Mouse (Mus musculus) adrenal gland, adult 8-10 months (tissue): ENCODE data around the gene Rin1. TPM values are rescaled to one million over a fixed set of nuclear protein-coding genes. Genes with fewer than 3 reads are reported as not detected.

Source experiments
- DNase-seq: peaks from one replicate; pipeline ENCODE4 v3.0.0; 2022
- total RNA-seq, 4 experiments: library from RNA; stranded (reverse); gene quantifications; 2 replicates each; pipeline ENCODE4 v1.2.4; 2022

Rin1 gene
- total RNA-seq, 4 experiments from 2014 or later, result 4.1 to 8.1 (median 7.7) TPM

DNA sequence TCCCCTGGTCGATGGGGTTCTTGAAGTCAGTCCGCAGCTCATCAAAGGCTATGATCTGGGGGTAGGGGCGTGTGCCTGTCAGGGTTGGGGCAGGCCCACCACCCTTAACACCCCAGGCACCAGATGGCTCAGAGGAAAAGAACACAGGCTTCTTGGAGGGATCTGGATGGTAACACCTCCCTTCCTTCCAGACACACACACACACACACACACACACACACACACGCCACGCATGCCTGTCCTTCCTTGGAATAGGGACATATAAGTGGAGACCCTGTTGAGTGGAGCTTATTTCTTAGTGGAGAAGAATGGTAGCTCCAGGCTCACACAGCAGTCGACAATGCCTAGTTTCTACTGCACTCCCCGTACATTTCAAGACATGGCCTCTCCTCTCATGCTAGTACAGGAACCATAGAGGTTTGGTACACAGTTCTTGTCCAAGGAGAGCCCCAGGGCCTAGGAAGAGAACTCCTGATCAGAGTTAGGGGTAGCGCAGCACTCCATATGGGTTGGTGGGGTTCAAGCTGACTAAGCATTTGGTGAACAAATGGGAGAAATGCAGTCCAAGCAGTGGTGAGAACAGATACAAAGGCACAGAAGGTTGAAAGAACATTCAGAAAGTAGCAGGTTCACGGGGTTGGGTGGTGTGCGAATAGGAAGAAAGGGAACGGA lies 44.6 kb downstream of the Rin1 start:
- DNase-seq, result no peak

DNA sequence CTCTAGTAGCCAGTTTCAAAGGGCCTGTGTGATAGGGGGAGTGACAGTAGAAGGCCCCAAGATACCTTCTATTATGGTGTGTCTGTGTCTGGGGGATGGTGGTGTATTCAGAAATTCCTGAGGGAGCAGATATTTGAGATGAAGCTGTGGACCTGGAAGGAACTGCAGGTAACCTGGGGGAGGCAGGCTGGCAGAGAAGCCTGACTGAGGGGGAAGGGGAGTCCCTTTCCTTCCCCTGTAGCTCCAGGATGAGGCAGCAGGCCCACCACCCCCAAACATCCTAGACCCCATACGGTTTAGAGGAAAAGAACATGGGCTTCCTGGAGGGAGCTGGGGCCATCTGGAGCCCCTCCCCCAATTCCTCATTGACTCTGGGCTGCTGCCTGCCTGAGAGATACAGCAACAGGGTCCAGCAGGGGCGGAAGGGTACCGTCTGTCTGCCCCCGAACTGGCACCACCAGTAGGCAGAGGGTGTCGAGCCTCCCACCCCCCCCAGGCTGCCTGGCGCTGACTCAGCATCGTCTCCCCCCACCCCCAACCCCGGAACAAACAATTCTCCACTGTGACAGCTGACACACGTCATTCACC lies 45.7 kb downstream of the Rin1 start:
- no peak for DNase-seq

DNA sequence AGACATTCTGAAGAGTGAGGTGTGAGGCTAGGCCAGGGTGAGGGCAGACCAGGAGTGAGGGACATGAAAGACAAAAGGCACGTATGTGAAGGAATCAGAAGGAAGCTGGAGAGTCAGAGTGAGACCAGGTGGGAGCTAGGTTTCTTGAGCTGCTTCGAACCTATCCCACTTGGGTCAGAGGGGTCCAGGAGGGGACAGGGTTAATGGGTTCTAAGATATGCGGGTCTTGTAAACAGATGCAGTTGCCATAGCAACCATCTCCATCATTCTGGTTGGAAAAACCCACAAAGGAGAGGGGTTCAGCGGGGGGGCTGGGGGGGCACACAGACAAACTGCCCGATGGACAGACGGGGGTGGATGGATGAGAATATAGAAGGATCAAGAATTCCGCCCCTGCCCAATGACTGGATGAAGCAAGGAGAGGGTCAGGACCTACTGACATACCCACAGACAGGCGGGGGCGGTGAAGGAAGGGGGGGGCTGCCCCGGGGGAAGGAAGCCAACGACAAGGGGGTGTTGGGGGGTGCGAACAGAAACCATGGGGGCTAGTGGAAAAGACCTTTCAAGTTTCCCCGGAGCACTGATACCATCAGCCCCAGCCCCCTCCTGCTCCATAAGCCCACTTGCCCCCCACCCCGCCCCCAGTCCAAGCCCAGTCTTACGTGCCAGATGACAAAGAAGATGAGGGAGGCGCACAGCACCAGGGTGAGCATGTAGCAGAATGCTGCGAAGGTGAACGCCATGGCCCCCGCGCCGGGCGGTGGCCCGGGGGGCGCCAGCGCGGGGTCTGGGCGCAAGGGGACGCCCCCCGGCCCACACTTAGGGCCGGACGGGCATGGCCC lies 47.5 kb downstream of the Rin1 start:
- DNase-seq, result no peak

DNA sequence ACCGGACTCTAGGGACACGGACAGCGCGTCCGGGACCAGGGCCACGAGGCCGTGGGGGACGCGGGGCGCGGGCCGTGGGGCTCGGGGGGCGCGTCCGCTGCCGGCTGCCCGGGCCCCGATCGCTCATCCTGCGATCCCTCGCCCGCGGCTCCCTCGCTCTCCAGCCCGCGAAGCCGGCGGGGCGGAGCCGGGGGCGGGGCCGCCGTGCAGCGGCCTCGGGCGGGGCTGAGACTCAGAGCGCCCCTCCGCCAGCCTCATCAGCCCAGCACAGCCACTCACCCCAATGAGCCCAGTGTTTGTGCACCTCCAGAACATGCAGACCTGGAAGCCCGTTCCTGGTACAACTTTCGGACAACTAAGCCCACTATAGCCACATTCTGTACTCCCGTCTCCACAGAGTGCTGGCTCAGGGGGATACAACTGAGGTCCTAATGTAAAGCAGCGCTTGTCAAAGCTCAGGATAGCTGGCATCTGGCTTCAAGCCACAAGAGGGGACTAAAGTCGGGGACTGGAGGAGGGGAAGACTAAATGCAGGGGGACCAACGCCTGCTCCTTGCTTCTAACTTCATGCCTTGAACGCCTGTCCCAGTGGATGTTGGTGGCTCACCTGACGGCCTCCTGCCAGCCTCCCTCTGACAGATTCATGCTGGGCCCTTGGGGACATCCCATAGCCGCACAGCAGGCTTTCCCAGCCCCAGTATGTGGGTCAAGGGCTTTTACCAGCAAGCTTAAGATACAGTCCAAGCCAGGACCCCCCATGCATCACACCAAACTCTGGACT lies 48.3 kb downstream of the Rin1 start, which contains the start of gene Cnih2:
Gene Cnih2 (minus strand): TSS at position 159 of the 781 bp plus-strand sequence.
- DNase-seq, result no peak

DNA sequence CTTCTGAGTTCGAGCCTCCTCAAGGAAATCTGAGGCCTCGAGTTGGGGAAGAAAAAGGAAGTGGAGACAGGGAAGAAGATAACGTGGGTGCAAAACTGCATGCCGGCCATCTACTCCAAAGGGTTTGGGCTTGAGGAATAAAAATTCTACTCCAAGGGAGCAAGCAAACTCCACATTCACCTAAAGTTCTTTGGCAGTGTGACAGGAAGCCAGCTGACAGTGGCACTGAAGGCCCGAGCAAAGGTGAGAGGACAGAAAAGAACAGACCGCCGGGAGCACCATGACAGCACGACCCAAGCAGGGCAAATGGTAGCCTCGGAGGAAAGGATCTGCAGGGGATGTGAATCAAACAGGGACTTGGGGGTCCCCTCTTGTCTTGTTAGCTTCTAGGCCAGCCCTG lies 55.8 kb downstream of the Rin1 start:
- DNase-seq, result no peak

Other genes starting within 250 kb of the Rin1 start
- 10 to 100 TPM; 20.7 to 31.8 (median 24.4) TPM for gene Gm21992, start 238.9 kb upstream of the Rin1 start, total RNA-seq
- gene Rbm14, start 238.8 kb upstream of the Rin1 start, total RNA-seq, result 10 to 100 TPM; 43.7 to 64.6 (median 53.9) TPM
- gene Ccs, start 211.1 kb upstream of the Rin1 start, total RNA-seq, result 100 to 1,000 TPM; 101 to 198 (median 175) TPM
- gene Ccdc87, start 211.1 kb upstream of the Rin1 start, total RNA-seq, result under 1 TPM; 0.15 to 0.59 (median 0.29) TPM
- gene Ctsf, start 195.4 kb upstream of the Rin1 start, total RNA-seq, result 100 to 1,000 TPM; 412 to 672 (median 540) TPM
- 1 to 10 TPM in 1 of 4 experiments, under 1 TPM in 3; 0.46 to 1.5 (median 0.75) TPM for gene Actn3, start 172.6 kb upstream of the Rin1 start, total RNA-seq
- 10 to 100 TPM; 26.3 to 35.8 (median 29.2) TPM for gene Zdhhc24, start 171.8 kb upstream of the Rin1 start, total RNA-seq
- gene Bbs1, start 143.9 kb upstream of the Rin1 start, total RNA-seq, result 10 to 100 TPM in 2 of 4 experiments, 1 to 10 TPM in 2; 6.9 to 23.3 (median 12.5) TPM
- gene Dpp3, start 122.2 kb upstream of the Rin1 start, total RNA-seq, result 100 to 1,000 TPM; 110 to 141 (median 132) TPM
- gene Peli3, start 107.4 kb upstream of the Rin1 start, total RNA-seq, result 10 to 100 TPM; 10.9 to 19.5 (median 15.2) TPM
- gene Mrpl11, start 88.3 kb upstream of the Rin1 start, total RNA-seq, result 10 to 100 TPM; 44.6 to 56.9 (median 53.6) TPM
- gene Npas4, start 60.2 kb upstream of the Rin1 start, total RNA-seq, result under 1 TPM; 0.17 to 0.43 (median 0.32) TPM
- gene Slc29a2, start 26.6 kb upstream of the Rin1 start, total RNA-seq, result 1 to 10 TPM; 4.0 to 5.7 (median 4.5) TPM
- gene B4gat1, start 11.7 kb upstream of the Rin1 start, total RNA-seq, result 10 to 100 TPM; 44.3 to 54.2 (median 51.8) TPM
- gene AC124502.3, start 11.6 kb upstream of the Rin1 start, total RNA-seq, result 1 to 10 TPM in 3 of 4 experiments, under 1 TPM in 1; 0.59 to 3.9 (median 1.9) TPM
- 10 to 100 TPM; 30.0 to 40.1 (median 33.6) TPM for gene Brms1, start 9.1 kb upstream of the Rin1 start, total RNA-seq
- gene Cd248, start 17.6 kb downstream of the Rin1 start, total RNA-seq, result 10 to 100 TPM in 1 of 4 experiments, 1 to 10 TPM in 3; 8.9 to 11.8 (median 9.2) TPM
- gene Tmem151a, start 35.0 kb downstream of the Rin1 start, total RNA-seq, result 1 to 10 TPM; 2.1 to 2.8 (median 2.6) TPM
- gene Yif1a, start 38.1 kb downstream of the Rin1 start, total RNA-seq, result 10 to 100 TPM; 58.5 to 79.0 (median 62.9) TPM
- gene Cnih2, start 48.0 kb downstream of the Rin1 start, total RNA-seq, result 1 to 10 TPM; 1.5 to 3.2 (median 2.6) TPM
- 100 to 1,000 TPM; 184 to 206 (median 197) TPM for gene Rab1b, start 56.6 kb downstream of the Rin1 start, total RNA-seq
- 10 to 100 TPM; 54.5 to 66.9 (median 61.4) TPM for gene Klc2, start 68.1 kb downstream of the Rin1 start, total RNA-seq
- 10 to 100 TPM; 23.9 to 35.0 (median 29.7) TPM for gene Pacs1, start 222.6 kb downstream of the Rin1 start, total RNA-seq
- 100 to 1,000 TPM; 179 to 198 (median 191) TPM for gene Sf3b2, start 245.0 kb downstream of the Rin1 start, total RNA-seq
- gene Gal3st3, start 247.8 kb downstream of the Rin1 start, total RNA-seq, result under 1 TPM; 0.09 to 0.62 (median 0.30) TPM